Mouse (Mus musculus): ENCODE measurements around the gene Prox2.

The Prox2 gene

GRCm38 (mm10) chr12:85095146-85095545 is 15.4 kb downstream of the Prox2 start:
- DNase-seq (ENCODE audit: low read depth in 2 of 2, low spot score in 2 of 2), result no peak

GRCm38 (mm10) chr12:85094706-85095105 is 15.9 kb downstream of the Prox2 start:
- no peak for DNase-seq (ENCODE audit: low read depth in 2 of 2, low spot score in 2 of 2)

- no peak for DNase-seq (ENCODE audit: low read depth in 2 of 2, low spot score in 2 of 2)
Measured at GRCm38 (mm10) chr12:85094010-85094409, 16.5 kb downstream of the Prox2 start.

GRCm38 (mm10) chr12:85092214-85092613 is 18.3 kb downstream of the Prox2 start:
- peak; percentile 53 to 68 for DNase-seq (ENCODE audit: low read depth in 2 of 2, low spot score in 2 of 2)

GRCm38 (mm10) chr12:85091190-85091589 is 19.4 kb downstream of the Prox2 start:
- no peak for DNase-seq (ENCODE audit: low read depth in 2 of 2, low spot score in 2 of 2)

GRCm38 (mm10) chr12:85087845-85088244 is 22.7 kb downstream of the Prox2 start:
- DNase-seq (ENCODE audit: low read depth in 2 of 2, low spot score in 2 of 2), result no peak

GRCm38 (mm10) chr12:85084941-85085340 is 25.6 kb downstream of the Prox2 start:
- DNase-seq (ENCODE audit: low read depth in 2 of 2, low spot score in 2 of 2), result no peak

GRCm38 (mm10) chr12:85084257-85084656 is 26.3 kb downstream of the Prox2 start:
- DNase-seq (ENCODE audit: low read depth in 2 of 2, low spot score in 2 of 2), result no peak

- no peak for DNase-seq (ENCODE audit: low read depth in 2 of 2, low spot score in 2 of 2)
Measured at GRCm38 (mm10) chr12:85077100-85077499, 33.5 kb downstream of the Prox2 start.

- DNase-seq (ENCODE audit: low read depth in 2 of 2, low spot score in 2 of 2), result no peak
Measured at GRCm38 (mm10) chr12:85071043-85071442, 39.5 kb downstream of the Prox2 start.

GRCm38 (mm10) chr12:85051218-85051617 is 59.3 kb downstream of the Prox2 start:
- no peak for DNase-seq (ENCODE audit: low read depth in 2 of 2, low spot score in 2 of 2)
